Mouse (Mus musculus) forebrain, embryonic 10.5 days (tissue): ENCODE results near the gene Cdc42bpb. TPM values are rescaled to one million over a fixed set of nuclear protein-coding genes. Genes with fewer than 3 reads are reported as not detected.

Experiments used
- DNase-seq: peaks from one replicate; pipeline ENCODE4 v3.0.0-alpha.2; 2017; ENCODE audit warnings: low spot score; ENCODE audit errors: extremely low spot score
- H3K27ac ChIP-seq: fragments of 300-500 bp; sonication (generic); 2 replicates; pipeline ENCODE4 v1.5.1; 2016; ENCODE audit warnings: mild to moderate bottlenecking
- H3K27me3 ChIP-seq: fragments of 300-500 bp; sonication (generic); 2 replicates; pipeline ENCODE4 v1.6.1; 2016; ENCODE audit warnings: mild to moderate bottlenecking; ENCODE audit not compliant: poor library complexity, severe bottlenecking
- H3K36me3 ChIP-seq: fragments of 300-500 bp; sonication (generic); replicated peaks from 2 replicates; pipeline ENCODE4 v1.6.1; 2016; ENCODE audit warnings: mild to moderate bottlenecking, moderate library complexity
- H3K4me1 ChIP-seq: fragments of 300-500 bp; sonication (generic); 2 replicates; pipeline ENCODE4 v1.6.1; 2016
- H3K4me3 ChIP-seq: fragments of 300-500 bp; sonication (generic); 2 replicates; pipeline ENCODE4 v1.5.1; 2016; ENCODE audit warnings: mild to moderate bottlenecking, moderate library complexity
- H3K9me3 ChIP-seq: fragments of 300-500 bp; sonication (generic); 2 replicates; pipeline ENCODE4 v1.6.1; 2016; ENCODE audit warnings: mild to moderate bottlenecking, moderate library complexity
- WGBS: fragments of 180-500 bp; shearing (Covaris S2); methylation state at CpG from one replicate; pipeline ENCODE4 v1.1.7; 2016; 5-methylcytosine and 5-hydroxymethylcytosine counted together
- polyA plus RNA-seq: library from polyadenylated mRNA; unstranded; fragments of >200 nt; fragmentation: Nextera tagmentation; extraction: Ambion mirVana; gene quantifications from 2 replicates; pipeline ENCODE4 v1.2.1, GENCODE M21; 2016

Cdc42bpb gene
- polyA plus RNA-seq, 1 experiment from 2014 or later, result 30.3 TPM

GRCm38 (mm10) chr12:111324949-111325348, 52.6 kb downstream of the Cdc42bpb start:
- Histone ChIP-seq H3K27me3 (no peaks in the 10 kb centered on the region), H3K36me3 (peaks cover 100% of the 10 kb centered on the region), H3K4me1 (no peaks in the 10 kb centered on the region), H3K27ac (no peak overlapping the region), H3K4me3 (no peak overlapping the region), H3K9me3 (no peaks in the 10 kb centered on the region)
- 95% methylated on average over 12 of the region's 12 CpGs for WGBS
- no peak for DNase-seq

GRCm38 (mm10) chr12:111324536-111324935, 53.0 kb downstream of the Cdc42bpb start:
- Histone ChIP-seq H3K4me1 (no peaks in the 10 kb centered on the region), H3K9me3 (no peaks in the 10 kb centered on the region), H3K27me3 (no peaks in the 10 kb centered on the region), H3K36me3 (peaks cover 100% of the 10 kb centered on the region), H3K27ac (no peak overlapping the region), H3K4me3 (no peak overlapping the region)
- DNase-seq, result no peak
- WGBS, result 97% methylated on average over 21 of the region's 21 CpGs

DNA sequence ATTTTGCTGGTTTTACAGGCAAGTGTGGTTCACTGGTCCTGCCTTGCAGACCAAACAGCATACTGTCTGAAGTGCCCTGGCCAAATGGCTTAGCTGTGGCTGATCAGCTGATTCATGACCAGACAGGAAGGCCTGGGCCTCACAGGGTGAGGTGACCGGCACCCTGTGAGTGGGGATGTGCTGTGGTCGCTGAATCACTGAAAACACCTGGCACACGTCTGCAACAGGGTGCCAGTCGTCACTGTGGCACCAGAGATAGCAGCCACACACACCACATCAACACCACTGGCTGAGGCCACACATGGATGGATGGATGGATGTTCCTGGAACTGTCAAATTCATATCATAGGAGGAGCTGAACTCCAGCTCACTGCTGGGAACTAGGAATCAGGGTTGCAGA, 54.1 kb downstream of the Cdc42bpb start:
- H3K36me3 ChIP-seq, result peaks cover 100% of the 10 kb centered on the region
- H3K9me3 ChIP-seq, result no peaks in the 10 kb centered on the region
- H3K27ac ChIP-seq, result no peak overlapping the region
- DNase-seq, result no peak
- H3K4me3 ChIP-seq, result no peak overlapping the region
- H3K27me3 ChIP-seq, result no peaks in the 10 kb centered on the region
- WGBS, result 94% methylated on average over 4 of the region's 4 CpGs
- no peaks in the 10 kb centered on the region for H3K4me1 ChIP-seq

DNA sequence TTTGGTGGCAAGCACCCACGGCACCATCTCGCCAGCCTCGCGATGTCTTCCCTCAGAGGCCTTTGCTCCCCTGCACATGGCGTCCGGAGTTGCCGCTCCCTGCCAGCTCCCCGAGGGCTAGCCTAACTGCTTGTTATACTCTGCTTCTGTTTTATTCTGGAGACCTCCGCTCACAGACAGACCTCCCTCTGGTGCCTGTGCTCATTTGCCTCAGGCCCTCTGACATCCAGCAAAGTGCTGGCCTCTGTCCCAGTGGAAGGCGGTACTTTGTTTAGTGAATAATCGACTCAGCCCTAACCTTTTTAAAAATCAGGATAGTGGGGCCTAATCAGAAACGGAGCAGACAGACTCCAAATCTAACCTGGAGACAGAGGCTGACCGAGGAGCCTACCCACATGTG, 55.7 kb downstream of the Cdc42bpb start:
- H3K9me3 ChIP-seq, result no peaks in the 10 kb centered on the region
- H3K27me3 ChIP-seq, result no peaks in the 10 kb centered on the region
- no peak overlapping the region for H3K4me3 ChIP-seq
- DNase-seq, result no peak
- no peak overlapping the region for H3K27ac ChIP-seq
- H3K4me1 ChIP-seq, result no peaks in the 10 kb centered on the region
- WGBS, result 96% methylated on average over 13 of the region's 13 CpGs
- peaks cover 100% of the 10 kb centered on the region for H3K36me3 ChIP-seq

GRCm38 (mm10) chr12:111320549-111320948, 57.0 kb downstream of the Cdc42bpb start:
- Histone ChIP-seq H3K4me1 (no peaks in the 10 kb centered on the region), H3K27me3 (no peaks in the 10 kb centered on the region), H3K9me3 (no peaks in the 10 kb centered on the region), H3K27ac (no peak overlapping the region), H3K4me3 (no peak overlapping the region), H3K36me3 (peaks cover 100% of the 10 kb centered on the region)
- no peak for DNase-seq
- WGBS, result 94% methylated on average over 12 of the region's 12 CpGs

DNA sequence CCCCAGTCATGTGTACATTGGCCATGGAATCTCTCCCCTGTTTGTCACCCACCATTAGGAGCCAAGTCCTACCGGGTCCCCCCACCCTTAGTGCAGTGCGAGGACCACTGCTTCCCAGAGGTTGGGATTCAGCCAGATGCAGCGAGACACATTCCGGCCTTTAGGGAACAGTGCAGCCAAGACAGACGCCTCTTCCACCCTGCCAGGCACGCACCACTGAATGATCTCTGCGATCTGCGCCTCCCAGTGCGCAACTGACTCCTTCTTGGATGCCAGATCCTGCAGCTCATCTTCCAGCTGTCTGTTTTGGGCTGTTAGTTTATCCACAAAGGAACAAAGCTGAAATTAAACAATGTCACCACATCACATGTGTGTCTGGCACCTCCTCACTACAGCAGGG, 59.8 kb downstream of the Cdc42bpb start:
- DNase-seq, result no peak
- H3K36me3 ChIP-seq, result peaks cover 100% of the 10 kb centered on the region
- H3K4me1 ChIP-seq, result no peaks in the 10 kb centered on the region
- WGBS, result 95% methylated on average over 9 of the region's 9 CpGs
- no peak overlapping the region for H3K4me3 ChIP-seq
- no peaks in the 10 kb centered on the region for H3K27me3 ChIP-seq
- H3K27ac ChIP-seq, result no peak overlapping the region
- H3K9me3 ChIP-seq, result no peaks in the 10 kb centered on the region

- Histone ChIP-seq H3K27me3 (no peaks in the 10 kb centered on the region), H3K4me1 (no peaks in the 10 kb centered on the region), H3K4me3 (no peak overlapping the region), H3K9me3 (no peaks in the 10 kb centered on the region), H3K27ac (no peak overlapping the region), H3K36me3 (peaks cover 100% of the 10 kb centered on the region)
- 91% methylated on average over 7 of the region's 7 CpGs for WGBS
- no peak for DNase-seq
These were observed 63.2 kb downstream of the Cdc42bpb start for GRCm38 (mm10) chr12:111314273-111314672.

DNA sequence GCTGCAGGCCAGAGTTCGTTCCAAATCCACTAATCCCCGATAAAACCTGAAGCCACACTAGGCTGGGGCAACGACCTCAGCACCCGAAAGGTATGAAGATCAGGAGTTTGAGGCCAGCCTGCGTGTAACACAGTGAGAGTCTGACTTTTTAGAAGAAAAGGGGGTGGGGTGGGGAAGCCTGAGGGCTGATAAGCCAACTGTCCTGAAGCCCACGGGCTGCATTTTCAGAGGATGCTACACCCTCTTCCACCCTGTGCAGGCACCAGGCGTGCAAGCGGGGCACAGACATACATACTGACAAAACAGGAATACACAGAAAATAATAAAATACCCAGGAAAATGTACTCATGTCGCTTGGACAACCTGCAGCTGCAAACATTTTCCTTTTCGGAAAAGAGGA, 65.7 kb downstream of the Cdc42bpb start:
- Histone ChIP-seq H3K36me3 (peaks cover 98% of the 10 kb centered on the region), H3K27ac (no peak overlapping the region), H3K4me3 (no peak overlapping the region), H3K27me3 (no peaks in the 10 kb centered on the region), H3K4me1 (no peaks in the 10 kb centered on the region), H3K9me3 (no peaks in the 10 kb centered on the region)
- DNase-seq, result no peak
- 95% methylated on average over 10 of the region's 10 CpGs for WGBS

DNA sequence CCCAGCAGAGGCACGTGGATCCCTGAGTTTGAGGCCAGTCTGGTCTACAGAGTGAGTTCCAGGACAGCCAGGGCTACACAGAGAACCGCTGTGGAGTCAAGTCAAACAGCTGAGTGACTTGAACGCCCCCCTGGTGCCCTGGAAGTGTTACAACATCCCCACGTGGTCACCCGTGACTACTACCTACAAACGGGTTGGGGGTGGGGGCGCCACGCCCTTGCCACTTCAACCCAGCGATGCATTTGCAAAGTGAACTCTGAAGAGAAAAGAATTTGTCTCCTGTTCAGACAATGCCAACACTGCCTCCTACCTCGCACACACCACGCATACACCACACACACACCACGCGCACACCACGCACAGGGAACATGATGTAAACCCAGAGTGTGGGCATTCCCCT, 67.6 kb downstream of the Cdc42bpb start:
- no peak for DNase-seq
- Histone ChIP-seq H3K36me3 (peaks cover 98% of the 10 kb centered on the region), H3K27me3 (no peaks in the 10 kb centered on the region), H3K4me1 (no peaks in the 10 kb centered on the region), H3K9me3 (no peaks in the 10 kb centered on the region), H3K27ac (no peak overlapping the region), H3K4me3 (no peak overlapping the region)
- 88% methylated on average over 14 of the region's 14 CpGs for WGBS

DNA sequence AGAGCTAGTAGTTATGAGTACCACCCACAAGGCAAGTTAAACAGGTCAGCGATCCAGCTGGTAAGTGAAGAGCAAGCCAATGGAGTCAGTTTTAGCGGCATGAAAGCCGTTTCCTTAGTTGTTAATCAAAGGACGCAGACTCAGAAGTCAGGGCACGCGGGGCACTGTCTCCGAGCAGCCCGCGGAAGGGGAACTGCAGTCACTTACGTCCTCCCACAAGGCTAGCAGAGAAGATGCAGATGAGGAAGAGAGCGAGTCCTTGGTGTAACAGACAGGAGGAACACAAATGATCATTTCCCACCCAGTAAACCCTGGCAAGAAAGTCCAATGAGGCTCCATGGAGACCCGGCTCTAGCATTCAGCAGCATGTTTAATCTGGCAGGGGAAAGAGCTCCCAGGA, 68.3 kb downstream of the Cdc42bpb start:
- 91% methylated on average over 12 of the region's 12 CpGs for WGBS
- Histone ChIP-seq H3K4me3 (no peak overlapping the region), H3K4me1 (no peaks in the 10 kb centered on the region), H3K9me3 (no peaks in the 10 kb centered on the region), H3K27ac (no peak overlapping the region), H3K36me3 (peaks cover 98% of the 10 kb centered on the region), H3K27me3 (no peaks in the 10 kb centered on the region)
- DNase-seq, result no peak

DNA sequence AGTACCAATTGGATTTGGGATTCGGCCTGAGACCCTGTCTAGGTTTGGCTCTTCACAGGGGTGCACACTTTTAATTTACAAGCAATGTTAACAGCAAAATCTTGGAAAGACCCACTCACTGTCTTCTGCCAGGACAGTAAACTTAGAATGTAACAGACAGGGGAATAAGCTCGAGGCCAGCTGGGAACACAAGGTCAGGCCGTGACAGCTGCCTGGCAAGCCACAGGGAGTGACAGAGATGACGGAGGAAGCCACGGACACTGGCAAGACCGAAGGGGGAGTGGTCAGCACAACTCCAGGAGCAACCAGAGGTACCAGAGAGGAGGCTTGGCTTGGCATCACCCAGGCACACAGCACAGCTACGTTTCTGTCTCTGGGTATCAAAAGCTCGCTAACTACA, 70.7 kb downstream of the Cdc42bpb start:
- Histone ChIP-seq H3K27ac (no peak overlapping the region), H3K27me3 (no peaks in the 10 kb centered on the region), H3K36me3 (peaks cover 98% of the 10 kb centered on the region), H3K9me3 (no peaks in the 10 kb centered on the region), H3K4me1 (no peaks in the 10 kb centered on the region), H3K4me3 (no peak overlapping the region)
- 90% methylated on average over 8 of the region's 8 CpGs for WGBS
- DNase-seq, result no peak

DNA sequence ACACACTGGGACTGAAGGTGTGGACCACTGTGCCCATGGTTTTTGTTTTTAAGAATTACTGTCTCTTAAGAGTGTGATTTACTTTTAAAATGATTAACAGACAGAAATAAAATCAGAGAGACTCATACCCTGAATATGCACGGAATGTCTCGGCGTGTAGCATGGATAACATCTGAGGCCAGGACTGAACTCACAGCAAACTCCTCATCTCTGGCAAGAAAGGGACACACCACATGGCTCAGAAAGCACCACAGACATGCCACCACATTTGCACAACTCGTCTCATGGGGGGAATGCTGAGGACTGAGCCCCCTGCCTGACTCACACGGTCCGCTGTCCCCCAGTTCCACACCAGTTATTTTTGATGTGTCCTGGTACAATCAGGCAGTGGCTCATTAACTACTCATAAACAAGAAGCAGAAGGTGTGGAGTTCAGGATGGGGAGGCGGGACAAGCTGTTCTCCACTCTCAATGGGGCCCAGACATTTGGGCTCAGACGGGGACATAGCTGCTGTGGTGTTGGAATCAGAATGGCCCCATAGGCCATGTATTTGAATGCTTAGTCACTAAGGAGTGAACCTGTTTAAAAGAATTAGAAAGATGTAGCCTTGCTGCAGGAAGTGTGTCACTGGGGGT, 73.7 kb downstream of the Cdc42bpb start:
- H3K27ac ChIP-seq, result no peak overlapping the region
- no peaks in the 10 kb centered on the region for H3K4me1 ChIP-seq
- no peaks in the 10 kb centered on the region for H3K9me3 ChIP-seq
- no peak for DNase-seq
- no peak overlapping the region for H3K4me3 ChIP-seq
- peaks cover 94% of the 10 kb centered on the region for H3K36me3 ChIP-seq
- 96% methylated on average over 8 of the region's 8 CpGs for WGBS
- H3K27me3 ChIP-seq, result no peaks in the 10 kb centered on the region

DNA sequence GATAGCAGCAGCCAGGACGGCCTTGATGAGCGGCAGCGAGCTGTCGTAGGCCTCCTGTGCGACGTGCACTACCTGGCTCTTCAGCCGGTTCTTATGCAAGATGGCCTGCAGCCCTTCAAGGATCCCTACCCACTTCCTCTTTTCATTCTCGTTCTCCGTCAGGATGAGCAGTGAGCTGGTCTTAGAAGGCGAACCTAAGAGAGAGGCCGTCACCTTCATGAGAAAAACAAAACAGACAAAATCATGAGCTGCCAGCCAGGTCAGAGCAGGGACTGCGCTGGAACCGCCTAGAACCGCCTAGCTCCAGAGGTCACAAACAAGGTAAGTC, 75.5 kb downstream of the Cdc42bpb start:
- Histone ChIP-seq H3K36me3 (peaks cover 97% of the 10 kb centered on the region), H3K27ac (no peak overlapping the region), H3K4me3 (no peak overlapping the region), H3K9me3 (no peaks in the 10 kb centered on the region), H3K4me1 (no peaks in the 10 kb centered on the region), H3K27me3 (no peaks in the 10 kb centered on the region)
- no peak for DNase-seq
- WGBS, result 95% methylated on average over 14 of the region's 14 CpGs
